Mouse (Mus musculus): Measurements from ENCODE around the gene Tmem230.
A peak's percentile ranks its signal among the peaks of the same experiment; 100 is the strongest.
"Not testable (repeated sequence)": the region's sequence is repeated elsewhere in the genome, so short reads cannot be mapped to it uniquely, and the experiment has no call there.

Tmem230 gene

DNA sequence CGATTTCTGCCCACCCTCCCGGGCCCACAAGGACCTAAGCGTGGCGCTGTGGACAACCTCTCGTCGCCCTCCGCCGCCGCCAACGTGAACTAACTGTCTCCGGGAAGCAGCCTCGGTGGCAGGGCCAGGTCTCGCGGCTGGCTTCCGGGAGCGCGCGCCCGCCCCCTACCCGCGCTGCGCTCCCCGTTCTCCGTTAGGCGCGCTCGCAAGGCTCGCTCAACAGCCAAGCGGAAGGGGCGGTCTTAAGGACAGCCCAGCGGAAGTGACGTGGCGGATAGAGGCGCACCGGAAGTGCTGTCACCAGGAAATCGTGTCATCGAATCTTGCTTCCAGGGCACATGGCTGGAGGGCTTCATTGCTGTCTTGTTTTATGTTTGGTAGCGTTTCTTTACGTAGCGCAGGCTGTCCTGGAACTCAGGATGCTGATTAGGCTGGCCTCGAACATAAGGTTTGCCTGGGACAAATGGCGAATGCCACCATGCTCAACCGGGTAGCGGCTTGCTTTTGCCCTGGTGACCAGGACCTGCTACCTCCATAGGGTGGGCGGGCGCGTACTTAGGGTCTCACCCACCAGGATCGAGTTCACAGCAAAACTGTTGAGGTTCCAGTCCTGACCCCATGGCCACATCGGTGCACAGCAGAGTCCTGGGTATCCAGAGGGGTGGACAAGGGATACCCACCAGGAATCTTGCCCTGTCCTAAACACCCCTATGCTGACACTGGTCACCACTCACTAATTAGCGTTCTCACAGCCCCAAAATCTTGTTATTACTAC lies at the start of gene Tmem230:
Tmem230 (minus strand) TSS at position 269 of the 775 bp plus-strand sequence.
- peak; percentile 95 for DNase-seq

DNA sequence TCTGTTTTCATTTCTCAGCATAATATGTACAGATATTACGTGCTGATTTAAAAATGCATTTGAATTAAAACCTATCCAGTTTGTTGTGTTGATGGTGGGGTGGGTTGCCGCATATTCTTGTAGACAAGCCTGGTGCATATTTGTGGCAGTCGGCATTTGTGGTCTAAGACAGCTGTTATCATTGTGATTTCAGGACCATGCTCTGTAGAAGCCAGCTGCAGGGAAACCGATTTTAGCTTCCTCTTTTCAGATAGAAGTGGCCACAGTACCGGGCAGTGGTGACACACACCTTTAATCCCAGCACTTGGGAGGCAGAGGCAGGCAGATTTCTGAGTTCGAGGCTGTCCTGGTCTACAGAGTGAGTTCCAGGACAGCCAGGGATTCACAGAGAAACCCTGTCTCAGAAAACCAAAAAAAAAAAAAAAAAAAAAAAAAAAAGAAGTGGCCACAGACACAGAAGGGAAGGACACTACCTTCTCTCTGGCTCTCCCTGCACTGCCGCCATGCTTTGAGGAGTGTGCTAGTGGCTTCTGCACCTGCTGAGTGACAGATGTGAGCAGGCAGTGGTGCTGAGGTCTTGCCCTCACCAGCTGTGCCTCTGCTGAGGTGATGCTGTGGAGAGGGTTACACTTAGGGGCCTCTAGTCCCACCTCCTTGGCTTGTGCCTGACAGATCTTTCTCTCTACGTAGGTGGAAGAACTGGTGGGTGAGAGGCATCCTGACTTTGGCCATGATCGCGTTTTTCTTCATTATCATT lies 46.3 kb upstream of the Tmem230 start:
- DNase-seq, result no peak

DNA sequence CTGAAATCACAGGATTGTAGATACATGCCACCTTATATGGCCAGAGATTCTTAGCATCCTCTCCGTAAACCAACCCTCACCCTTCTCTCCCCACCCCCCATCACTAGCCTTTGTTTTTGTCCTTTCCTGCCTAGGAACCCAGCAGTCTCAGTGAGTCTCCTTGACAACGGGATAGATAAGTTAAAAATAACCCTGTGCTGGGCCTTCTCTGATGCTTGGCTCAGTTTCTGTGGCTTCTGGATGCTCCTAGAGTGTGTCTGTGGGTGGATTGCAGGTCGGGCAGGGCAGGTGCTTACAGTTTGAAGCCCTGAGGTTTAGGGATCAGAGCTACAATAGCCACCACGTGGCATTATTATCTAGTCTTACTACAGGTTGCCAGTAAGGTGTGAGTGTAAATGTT lies 44.5 kb upstream of the Tmem230 start:
- DNase-seq, result peak; percentile 65

GRCm38 (mm10) chr2:132291265-132291664 lies 43.7 kb upstream of the Tmem230 start:
- no peak for DNase-seq

- no peak for DNase-seq
These were observed 43.2 kb upstream of the Tmem230 start for GRCm38 (mm10) chr2:132290808-132291207.

DNA sequence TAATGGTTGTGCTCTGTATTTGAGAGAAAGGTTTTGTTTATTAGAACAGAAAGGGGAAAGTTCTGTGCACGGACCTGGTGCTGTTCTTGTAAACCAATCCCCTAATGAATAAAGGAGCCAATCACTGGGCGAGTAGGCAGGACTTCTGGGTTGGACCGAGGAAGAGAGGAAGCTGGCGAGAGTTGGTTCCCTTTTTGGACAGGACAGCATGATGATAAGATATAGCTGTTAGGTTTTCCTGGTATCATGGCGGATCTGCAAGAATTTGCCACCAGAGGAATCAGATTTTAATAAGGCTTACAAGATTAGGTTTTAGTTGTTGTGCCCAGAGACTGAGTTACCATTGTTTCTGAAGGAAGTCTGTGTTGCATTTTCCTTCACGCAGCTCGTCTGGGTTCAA lies 41.6 kb upstream of the Tmem230 start:
- not testable (repeated sequence) for DNase-seq

DNA sequence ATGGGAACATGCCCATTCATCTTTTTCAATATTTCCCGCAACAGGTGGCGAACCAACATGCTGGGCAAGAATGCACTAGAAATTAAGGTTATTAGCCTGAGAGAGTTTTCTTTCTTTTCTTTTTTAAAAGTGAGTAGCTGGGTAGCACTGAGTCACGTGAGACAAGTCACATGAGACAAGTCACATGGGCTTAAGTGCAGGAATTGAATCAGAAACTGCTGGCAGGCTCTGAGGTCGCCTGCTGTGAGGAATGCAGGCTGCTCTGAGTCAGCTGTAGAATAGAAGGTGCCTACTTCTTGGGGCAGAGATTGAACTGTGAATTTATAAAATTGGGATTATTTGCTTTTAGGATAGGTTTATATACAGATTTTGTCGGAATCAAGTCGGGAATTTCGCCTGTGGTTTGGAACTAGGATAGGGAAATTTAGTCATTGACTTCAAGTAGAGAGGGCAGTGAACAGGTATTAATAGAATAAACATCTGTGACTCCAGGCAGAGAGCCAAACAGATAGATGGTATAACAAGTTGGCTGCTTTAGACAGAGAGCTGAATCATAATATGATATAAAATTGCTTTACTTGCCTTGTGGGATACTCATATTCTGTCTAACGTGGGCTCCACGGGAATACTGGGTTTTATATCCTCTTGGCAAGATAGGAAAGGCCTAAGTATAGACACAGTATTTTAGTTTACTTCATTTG lies 38.9 kb upstream of the Tmem230 start:
- DNase-seq, result no peak

- not testable (repeated sequence) for DNase-seq
These were observed 38.1 kb upstream of the Tmem230 start for GRCm38 (mm10) chr2:132285722-132286121.

DNA sequence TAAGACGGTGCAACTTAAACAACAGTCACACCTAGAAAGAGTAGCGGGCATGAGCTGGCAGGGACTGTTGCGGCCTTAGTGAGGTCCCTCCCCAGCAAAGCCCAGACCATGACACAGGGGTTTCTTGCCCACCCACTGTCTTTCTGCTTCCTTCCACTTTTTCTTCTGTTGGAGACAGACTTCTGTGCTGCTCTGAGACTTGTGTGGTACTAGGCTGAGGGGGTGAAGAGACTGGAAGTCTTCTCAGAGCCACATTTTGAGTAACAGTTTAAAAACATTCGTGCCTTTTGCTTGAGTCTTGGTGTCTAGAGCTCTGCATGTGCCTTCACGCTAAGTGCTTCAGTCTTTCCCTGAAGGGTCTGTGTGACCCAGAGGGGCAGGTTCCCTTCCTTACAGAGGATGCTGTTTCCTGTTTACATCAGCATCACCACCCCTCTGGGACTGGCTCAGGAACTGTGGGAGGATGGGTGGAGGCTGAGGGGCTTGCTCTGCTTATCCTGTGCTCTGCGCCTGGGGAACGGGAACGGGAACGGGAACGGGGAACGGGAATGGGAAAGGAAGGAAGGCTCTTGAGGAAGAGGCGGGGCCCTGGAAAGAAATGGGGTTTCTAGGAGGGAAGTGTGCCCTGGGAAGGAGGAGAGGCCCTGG lies 37.0 kb upstream of the Tmem230 start:
- DNase-seq, result no peak

DNA sequence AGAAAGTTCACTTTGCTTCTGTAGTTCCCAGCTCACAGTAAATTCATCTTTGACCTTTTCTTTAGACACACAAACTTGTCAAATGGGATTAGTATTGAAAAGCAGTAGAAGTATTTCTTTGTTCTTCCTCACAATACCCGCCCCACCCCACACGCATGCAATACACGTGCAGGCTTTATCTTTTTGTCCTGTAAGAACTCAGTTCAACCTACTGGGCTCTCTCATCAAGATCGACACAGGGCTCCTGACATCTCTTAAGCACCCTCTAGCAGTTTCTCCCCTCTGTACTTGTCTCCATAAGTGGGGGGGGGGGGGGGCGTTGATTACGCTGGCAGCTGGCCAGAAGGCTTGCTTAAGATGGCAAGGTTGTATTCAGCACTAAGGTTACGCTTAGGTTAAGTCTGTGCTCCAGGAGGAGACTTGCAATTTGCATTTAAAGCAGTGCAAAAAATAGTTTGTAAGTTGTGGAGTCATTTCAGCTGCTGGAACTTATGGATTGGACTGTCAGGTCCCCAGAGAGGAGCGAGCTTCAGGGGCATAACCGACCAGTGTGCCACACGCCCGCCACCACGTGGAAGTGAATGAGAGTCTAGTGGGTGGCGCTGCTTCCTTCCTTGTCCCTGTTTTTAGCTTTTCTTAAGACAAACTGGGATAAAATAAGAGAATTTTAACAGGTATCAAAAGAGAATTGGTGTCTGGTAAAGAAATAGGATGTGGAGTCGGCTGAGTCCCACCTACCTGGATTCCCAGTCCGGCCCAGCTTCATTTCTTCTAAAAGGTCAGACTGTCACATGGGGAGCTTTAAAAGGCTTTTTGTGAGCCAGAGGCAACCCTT lies 35.8 kb upstream of the Tmem230 start:
- no peak for DNase-seq

GRCm38 (mm10) chr2:132282453-132283174 lies 35.0 kb upstream of the Tmem230 start:
- DNase-seq, result no peak

DNA sequence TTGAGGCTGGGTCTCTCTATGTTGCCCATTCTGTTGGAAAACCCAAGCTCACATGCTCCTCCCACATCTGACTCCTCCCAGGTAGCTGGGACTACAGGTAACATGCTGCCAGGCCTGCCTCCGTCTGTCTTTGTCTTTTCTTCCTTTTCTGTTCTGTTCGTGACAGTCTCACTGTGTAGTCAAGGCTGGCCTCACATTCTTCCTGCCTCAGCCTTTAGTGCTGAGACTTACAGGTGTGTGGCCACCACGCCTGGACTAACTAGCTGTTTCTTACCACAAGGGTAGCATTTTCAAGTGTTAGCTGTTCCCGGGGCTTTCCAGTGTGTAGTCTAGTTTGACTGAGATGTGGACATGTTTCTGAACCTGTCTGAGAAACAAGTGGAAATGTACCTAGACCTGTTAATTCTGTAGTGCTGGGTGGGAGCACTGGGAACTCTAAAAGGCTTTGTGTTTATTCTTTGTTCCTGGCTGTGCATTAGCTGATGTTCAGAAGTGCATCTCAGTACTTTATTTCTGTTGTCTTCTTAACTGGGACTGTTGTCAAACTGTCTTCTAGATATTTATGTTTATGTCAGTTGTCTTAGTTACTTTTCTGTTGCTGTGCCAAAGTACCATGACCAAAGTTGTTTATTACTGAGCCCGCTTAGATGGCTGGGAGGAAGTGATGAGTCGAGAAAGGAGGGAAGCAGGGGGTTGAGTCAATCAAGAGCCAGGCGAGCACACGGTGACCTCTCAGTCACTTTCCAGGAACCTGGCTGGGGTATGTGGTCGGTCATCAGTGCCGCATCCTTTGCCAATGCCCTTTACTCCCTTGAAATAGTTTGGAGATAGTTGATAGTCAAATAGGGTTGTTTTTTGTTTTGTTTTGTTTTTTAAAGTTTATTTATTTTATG lies 34.2 kb upstream of the Tmem230 start:
- DNase-seq, result no peak

DNA sequence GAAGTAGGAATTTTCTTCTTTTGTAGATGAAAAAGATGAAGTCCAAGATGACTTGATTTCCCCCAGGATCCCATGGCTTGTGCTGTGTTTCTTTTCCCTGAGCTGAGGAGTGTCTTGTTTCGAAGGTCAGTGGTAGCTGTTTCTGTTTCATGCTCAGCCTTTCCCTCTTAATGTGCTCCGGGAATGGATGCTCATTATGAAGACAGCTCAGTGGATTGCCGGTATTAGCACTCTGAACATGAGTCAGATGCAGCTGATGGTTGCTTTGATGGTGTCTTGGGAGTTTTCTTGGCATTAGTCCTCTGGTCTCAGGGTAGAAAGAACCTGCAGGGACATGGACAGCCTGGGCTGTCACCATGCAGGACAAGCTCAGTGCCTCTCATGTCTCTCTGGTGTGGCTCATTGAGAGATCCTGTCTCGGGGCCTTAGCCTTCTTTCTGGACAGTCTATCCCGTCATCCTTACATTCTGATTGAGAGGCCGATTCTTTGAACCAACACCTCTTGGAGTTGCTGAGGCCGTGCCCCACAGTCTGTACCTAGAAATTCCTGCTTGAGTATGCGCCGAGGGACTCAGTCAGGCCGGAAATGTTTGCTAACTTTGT lies 33.0 kb upstream of the Tmem230 start:
- DNase-seq, result no peak

DNA sequence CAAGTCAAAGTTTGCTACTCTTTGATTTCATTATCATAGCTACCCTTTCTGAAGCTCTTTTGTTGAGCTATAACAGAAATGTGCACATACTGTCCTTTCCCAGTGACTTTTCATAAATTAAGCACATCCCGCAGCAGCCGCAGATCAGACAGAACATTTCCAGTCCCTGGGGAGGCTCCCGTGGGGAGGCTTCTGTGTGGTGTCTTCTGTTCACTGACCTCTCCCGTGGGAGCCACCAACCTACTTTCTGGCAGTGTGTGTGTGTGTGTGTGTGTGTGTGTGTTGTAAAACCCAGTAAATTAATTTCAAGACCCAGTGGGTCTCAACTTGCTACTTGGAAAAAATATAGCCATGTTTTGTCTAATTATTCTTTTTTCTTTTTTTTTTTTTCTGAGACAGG lies 32.4 kb upstream of the Tmem230 start:
- no peak for DNase-seq

GRCm38 (mm10) chr2:132279336-132279882 lies 31.8 kb upstream of the Tmem230 start:
- no peak for DNase-seq

DNA sequence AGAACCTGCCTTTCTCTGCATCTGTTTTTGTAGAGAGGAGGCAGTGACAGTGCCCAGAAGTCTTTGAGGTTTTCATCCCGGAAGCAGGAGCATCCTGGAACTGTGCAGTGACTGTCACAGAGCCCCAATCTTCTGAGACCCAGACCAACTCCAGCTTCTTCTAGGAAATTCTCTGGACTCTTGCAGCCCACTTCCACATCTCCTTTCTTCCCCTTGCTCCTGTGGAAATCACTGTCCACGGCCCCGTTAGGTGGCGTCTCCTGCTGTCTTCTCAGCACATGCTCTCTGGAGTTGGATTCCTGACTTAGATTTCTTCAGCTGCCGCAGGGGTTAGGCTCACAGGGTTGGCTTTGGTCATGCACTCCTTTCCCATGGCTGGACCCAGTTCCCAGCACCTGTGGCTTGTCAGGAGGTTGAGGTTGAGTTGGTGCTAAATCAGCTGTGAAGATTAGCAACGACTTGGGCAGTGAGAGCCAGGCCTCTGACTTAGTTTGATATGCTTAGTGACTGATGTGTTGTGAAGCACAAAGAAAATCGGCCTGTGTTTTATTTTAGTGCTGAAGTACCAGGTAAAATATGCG lies 30.8 kb upstream of the Tmem230 start:
- DNase-seq, result no peak

DNA sequence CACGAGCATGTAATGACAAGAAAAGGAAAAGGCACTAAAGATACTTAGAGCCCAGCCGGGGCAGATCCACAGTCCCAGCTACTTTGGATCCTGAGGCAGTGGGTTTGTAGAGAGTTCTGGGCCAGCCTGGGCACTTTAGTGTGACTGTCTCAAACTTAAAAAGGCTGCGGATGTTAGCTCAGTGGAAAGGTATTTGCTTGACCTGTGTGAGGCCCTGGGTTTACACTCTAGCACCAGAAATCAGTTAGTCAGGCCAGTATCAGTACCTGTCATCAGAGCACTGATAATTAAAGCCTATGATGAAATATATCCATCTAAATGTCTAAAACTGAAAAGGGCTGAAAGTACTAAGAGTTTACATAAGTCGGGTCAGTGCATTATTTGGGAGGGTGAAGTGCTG lies 28.6 kb upstream of the Tmem230 start:
- no peak for DNase-seq

DNA sequence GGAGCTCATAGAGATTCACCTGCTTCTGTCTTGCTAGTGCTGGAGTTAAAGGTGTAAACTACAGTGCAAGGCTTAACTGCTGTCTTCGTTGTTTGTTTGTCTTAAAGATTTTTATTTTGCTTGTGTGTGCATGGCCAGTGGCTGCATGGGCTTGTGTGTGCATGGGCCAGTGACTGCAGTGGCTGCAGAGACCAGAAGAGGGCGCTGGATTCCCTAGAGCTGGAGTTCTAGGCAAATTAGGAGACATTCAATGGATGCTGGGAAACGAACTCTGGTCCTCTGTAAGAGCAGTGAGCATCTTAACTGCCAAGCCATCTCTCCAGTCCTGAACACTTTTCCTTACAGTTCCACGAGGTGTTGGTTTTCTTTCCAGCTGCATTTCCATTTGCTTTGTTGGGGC lies 27.9 kb upstream of the Tmem230 start:
- DNase-seq, result no peak

GRCm38 (mm10) chr2:132272694-132273389 lies 25.2 kb upstream of the Tmem230 start:
- DNase-seq, result no peak
